Mouse (Mus musculus) thymus, adult 2 months (tissue): ENCODE data around the gene Card19. TPM values are rescaled to one million over a fixed set of nuclear protein-coding genes. Genes with fewer than 3 reads are reported as not detected.

Source experiments
- DNase-seq: peaks from one replicate; pipeline ENCODE4 v3.0.0; 2021
- H3K27ac ChIP-seq: fragments of 200-500 bp; 2 replicates; pipeline ENCODE4 v1.5.1; 2012; ENCODE audit warnings: low read length, control low read depth; ENCODE audit not compliant: control insufficient read depth, insufficient read depth
- H3K27me3 ChIP-seq: fragments of 200-500 bp; 2 replicates; pipeline ENCODE4 v1.6.1; 2012; ENCODE audit warnings: mild to moderate bottlenecking, low read length, moderate library complexity, mixed read lengths; ENCODE audit not compliant: control insufficient read depth, insufficient read depth
- H3K36me3 ChIP-seq: fragments of 200-500 bp; 2 replicates; pipeline ENCODE4 v1.6.1; 2012; ENCODE audit warnings: mild to moderate bottlenecking, low read length, moderate library complexity; ENCODE audit not compliant: control insufficient read depth, insufficient read depth
- H3K4me1 ChIP-seq: fragments of 200-500 bp; replicated peaks from 2 replicates; pipeline ENCODE4 v1.6.1; 2012; ENCODE audit warnings: low read length; ENCODE audit not compliant: control insufficient read depth, insufficient read depth
- H3K4me3 ChIP-seq: fragments of 200-500 bp; 2 replicates; pipeline ENCODE4 v1.5.1; 2012; ENCODE audit warnings: mild to moderate bottlenecking, low read length, control low read depth, moderate library complexity; ENCODE audit not compliant: control insufficient read depth, insufficient read depth
- CTCF ChIP-seq: fragments of 200-500 bp; IDR thresholded peaks from 2 replicates; pipeline ENCODE4 v1.5.1; 2012; ENCODE audit warnings: mild to moderate bottlenecking, control low read depth, low read length, moderate library complexity, borderline replicate concordance; ENCODE audit not compliant: control insufficient read depth, poor library complexity, insufficient read depth; ENCODE audit errors: extremely low read depth
- POLR2A ChIP-seq: fragments of 200-500 bp; IDR thresholded peaks from 2 replicates; pipeline ENCODE4 v1.6.1; 2012; ENCODE audit warnings: mild to moderate bottlenecking, low read length, control low read depth, moderate library complexity; ENCODE audit not compliant: control insufficient read depth, poor library complexity, insufficient read depth; ENCODE audit errors: extremely low read depth
- WGBS: fragments of 180-500 bp; shearing (Covaris S2); methylation state at CpG from one replicate; pipeline ENCODE4 v1.1.7; 2018; 5-methylcytosine and 5-hydroxymethylcytosine counted together
- polyA plus RNA-seq: library from polyadenylated mRNA; depleted of rRNA; stranded (reverse); fragments of >200 nt; gene quantifications from 2 replicates; pipeline ENCODE4 v1.2.3, GENCODE M21; 2012

The Card19 gene
- polyA plus RNA-seq, 1 experiment = 86.2 TPM

DNA sequence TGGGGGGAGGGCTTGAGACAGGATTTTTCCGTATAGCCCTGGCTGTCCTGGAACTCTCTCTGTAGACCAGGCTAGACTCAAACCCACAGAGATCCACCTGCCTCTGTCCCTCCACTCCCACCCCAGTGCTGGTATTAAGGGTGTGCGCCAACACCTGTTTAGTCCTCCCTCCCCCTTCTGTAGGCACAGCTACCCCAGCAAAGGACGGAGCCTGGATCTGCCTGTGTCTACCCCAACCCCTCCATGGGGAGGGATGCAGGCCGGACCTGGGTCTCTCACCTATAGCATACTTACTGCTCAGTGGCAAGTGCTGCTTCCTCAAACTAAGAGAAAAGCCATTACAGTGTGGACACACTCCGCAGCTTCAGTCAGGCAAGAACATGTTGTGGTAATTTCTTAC is 35.6 kb downstream of the Card19 start:
- WGBS = 84% methylated on average over 5 of the region's 5 CpGs
- Histone ChIP-seq H3K27me3 (no peaks in the 10 kb centered on the region), H3K4me1 (no peaks in the 10 kb centered on the region)

DNA sequence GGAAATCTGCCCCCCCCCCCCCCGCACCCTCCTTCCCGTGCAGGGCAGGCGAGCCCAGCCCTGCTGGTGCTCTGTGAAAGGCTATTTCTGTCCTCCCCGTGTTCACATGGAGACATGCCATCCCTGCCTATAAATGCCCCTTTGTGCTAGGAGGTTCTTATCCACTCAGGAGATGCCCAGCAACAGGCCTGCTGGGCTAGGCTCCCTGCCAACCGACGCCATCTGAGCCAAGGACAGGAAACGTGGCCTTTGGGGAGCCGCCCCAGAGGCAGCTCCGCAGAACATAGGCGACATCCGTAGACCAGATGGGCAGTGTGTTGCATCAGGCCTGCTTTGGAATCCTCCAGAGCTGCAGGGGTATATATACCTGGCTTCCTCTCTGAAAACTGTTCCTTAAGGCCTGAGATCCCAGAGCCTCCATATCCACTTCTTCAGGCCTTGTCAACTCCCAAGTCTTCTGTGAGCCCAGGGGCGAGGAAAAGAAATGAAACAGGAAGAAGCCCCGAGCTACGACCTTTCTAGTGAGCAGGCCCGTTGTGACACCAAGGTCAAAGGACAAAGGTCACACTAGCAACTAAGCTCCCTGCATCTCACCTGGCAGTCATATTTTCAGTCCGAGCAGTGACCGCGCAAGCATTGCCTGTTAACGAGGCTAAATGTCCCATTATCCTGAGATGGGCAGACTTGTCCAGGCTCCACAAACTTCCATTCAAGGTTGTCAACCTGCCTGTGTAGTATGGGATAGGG is 36.8 kb downstream of the Card19 start:
- Histone ChIP-seq H3K27ac (no peak overlapping the region), H3K4me3 (no peak overlapping the region), H3K4me1 (no peaks in the 10 kb centered on the region), H3K36me3 (no peaks in the 10 kb centered on the region), H3K27me3 (no peaks in the 10 kb centered on the region)
- no peak for TF ChIP-seq POLR2A
- no peak for TF ChIP-seq CTCF
- 82% methylated on average over 19 of the region's 19 CpGs for WGBS
- no peak for DNase-seq

More for the DNA sequence above, 35.6 kb downstream of the Card19 start:
- TF ChIP-seq POLR2A (no peak), CTCF (no peak)
- DNase-seq = no peak
- no peak overlapping the region for H3K4me3 ChIP-seq
- H3K27ac ChIP-seq = no peak overlapping the region
- no peaks in the 10 kb centered on the region for H3K36me3 ChIP-seq

DNA sequence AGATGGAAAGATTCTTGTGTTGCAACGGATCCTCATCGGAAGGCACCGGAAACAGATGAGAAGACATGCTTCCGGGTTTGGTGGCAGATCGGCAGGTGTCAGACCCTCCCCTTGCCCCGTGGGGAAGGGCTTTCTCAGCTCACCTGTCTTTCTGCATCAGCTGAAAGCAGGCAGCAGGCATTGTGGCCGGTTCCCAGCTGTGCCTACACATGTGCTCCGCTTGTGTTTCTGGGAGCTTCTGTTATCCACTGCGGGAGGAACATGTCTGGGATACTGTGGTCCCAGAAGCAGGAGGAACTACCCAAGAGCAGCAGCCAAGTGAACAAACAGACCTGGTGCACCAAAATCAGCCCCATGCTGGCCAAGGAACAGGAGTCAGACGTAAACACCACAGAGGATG is 40.3 kb downstream of the Card19 start:
- TF ChIP-seq POLR2A (no peak), CTCF (no peak)
- no peak for DNase-seq
- no peaks in the 10 kb centered on the region for H3K4me1 ChIP-seq
- no peaks in the 10 kb centered on the region for H3K36me3 ChIP-seq
- H3K4me3 ChIP-seq = no peak overlapping the region
- WGBS = 94% methylated on average over 10 of the region's 10 CpGs
- H3K27me3 ChIP-seq = no peaks in the 10 kb centered on the region
- no peak overlapping the region for H3K27ac ChIP-seq

DNA sequence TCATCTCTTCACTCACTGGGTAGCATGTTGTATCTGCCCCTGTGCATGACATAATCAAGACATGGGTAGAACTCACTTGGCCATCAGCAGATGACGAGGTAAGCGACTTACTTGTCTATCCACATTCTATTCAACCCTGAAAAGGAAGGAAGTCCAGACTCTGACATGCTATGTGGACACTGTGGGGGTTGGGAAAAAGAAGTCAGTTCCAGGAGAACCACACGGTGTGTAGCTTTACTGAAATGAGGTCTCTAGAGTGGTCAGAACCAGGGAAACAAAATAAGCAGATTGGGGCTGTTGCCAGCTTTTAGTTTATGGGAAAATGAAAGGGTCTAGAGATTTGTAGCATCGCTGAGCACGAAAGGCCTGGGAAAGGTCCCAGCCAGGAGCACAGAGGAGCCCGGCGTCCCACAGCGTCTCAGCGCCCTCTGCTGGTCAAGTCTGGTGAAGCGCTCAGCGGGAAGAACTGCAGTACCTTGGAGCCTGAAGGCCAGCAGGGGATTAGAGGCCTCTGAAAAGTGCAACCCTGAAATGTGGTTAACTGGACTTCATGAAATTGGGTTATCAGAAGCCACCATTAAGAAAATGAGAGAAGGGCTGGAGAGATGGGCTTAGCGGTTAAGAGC is 42.8 kb downstream of the Card19 start:
- no peak overlapping the region for H3K4me3 ChIP-seq
- peak; percentile 80 for DNase-seq
- 0 out of 2 replicates have a peak, but pooled peaks cover 2% of the 10 kb centered on the region for H3K4me1 ChIP-seq

DNA sequence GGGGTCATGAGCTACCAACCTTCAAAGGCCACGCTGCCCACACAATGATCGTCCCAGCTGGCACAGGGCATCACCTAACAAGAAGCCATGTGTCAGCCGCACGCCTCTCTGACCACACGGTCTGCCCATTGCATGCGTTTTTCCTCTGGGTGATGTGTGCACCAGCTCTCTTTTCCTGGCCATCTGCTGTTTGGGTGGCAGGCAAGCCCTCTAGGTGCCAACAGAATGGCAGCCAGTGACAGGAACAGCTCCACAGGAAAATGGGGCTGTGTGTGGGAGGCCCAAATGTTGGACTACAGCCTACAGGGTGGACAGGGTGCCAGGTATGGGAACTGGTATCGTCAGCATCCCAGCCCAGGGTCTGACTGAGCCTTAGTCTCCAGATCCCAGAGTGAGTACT is 43.5 kb downstream of the Card19 start:
- Histone ChIP-seq H3K27me3 (no peaks in the 10 kb centered on the region), H3K4me1 (0 out of 2 replicates have a peak, but pooled peaks cover 4% of the 10 kb centered on the region), H3K36me3 (no peaks in the 10 kb centered on the region), H3K27ac (no peak overlapping the region), H3K4me3 (no peak overlapping the region)
- TF ChIP-seq POLR2A = no peak
- TF ChIP-seq CTCF = no peak
- WGBS = 97% methylated on average over 7 of the region's 7 CpGs
- DNase-seq = no peak

More for the DNA sequence above, 42.8 kb downstream of the Card19 start:
- WGBS = 18% methylated on average over 12 of the region's 12 CpGs
- Histone ChIP-seq H3K27me3 (no peaks in the 10 kb centered on the region), H3K27ac (no peak overlapping the region), H3K36me3 (no peaks in the 10 kb centered on the region)
- TF ChIP-seq CTCF = peak; percentile 93
- no peak for TF ChIP-seq POLR2A

DNA sequence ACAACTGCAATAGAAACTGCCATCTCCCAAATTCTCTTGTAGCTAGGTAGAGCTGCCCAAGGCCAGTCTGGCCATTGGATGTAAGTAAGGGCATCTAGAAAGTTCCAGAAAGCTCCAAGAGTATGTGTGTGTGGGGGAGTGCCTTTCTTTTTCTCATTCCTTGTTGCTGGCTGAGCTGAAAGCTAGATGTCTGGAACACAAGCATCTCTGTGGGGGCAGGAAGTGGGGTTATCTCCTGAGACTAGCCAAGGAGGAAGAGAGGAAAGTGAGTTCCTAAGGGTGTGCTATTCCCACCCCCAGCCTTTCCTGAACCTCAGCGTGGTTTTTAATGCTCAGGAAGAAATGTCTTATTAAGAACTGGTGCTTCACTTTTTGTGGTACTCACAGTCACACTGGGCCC is 44.1 kb downstream of the Card19 start:
- H3K4me1 ChIP-seq = 0 out of 2 replicates have a peak, but pooled peaks cover 4% of the 10 kb centered on the region
- H3K27ac ChIP-seq = no peak overlapping the region
- no peak overlapping the region for H3K4me3 ChIP-seq
- H3K36me3 ChIP-seq = no peaks in the 10 kb centered on the region
- TF ChIP-seq CTCF (no peak), POLR2A (no peak)
- DNase-seq = no peak
- H3K27me3 ChIP-seq = no peaks in the 10 kb centered on the region
- WGBS = 30% methylated on average over 1 of the region's 1 CpGs

DNA sequence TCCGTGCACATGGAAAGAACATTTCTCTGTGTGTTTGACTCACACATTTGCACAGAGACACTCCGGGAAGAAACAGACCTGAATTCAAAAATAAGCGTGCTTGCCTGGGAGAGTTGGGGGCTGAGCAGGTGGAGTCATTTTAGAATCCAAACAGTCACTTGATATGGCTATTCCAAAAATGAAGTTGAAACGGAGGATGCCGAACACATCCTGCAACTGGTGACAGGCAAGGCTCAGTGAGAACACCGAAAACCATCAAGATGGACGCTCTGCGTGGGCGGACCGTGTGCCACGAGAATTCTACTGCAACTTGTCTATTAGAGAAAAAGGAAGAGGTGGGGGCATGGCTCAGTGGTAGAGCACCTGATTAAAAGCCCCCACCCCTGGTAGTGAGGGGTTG is 45.2 kb downstream of the Card19 start:
- Histone ChIP-seq H3K27me3 (no peaks in the 10 kb centered on the region), H3K4me3 (no peak overlapping the region), H3K36me3 (no peaks in the 10 kb centered on the region), H3K27ac (no peak overlapping the region), H3K4me1 (0 out of 2 replicates have a peak, but pooled peaks cover 4% of the 10 kb centered on the region)
- WGBS = 96% methylated on average over 11 of the region's 11 CpGs
- TF ChIP-seq CTCF = no peak
- TF ChIP-seq POLR2A = no peak
- DNase-seq = no peak
